Mouse (Mus musculus) liver, embryonic 14.5 days (tissue): ENCODE data around the gene Micall2.

Source experiments
- CTCF ChIP-seq: IDR thresholded peaks from 2 replicates; pipeline ENCODE4 v1.5.1; 2016; ENCODE audit warnings: antibody characterized with exemption, low read depth, control low read depth
- EP300 ChIP-seq: IDR thresholded peaks from 2 replicates; pipeline ENCODE4 v1.6.1; 2016; ENCODE audit warnings: antibody characterized with exemption, low read depth

GRCm38 (mm10) chr5:139735677-139736503 lies at the start of gene Micall2:
- no peak for TF ChIP-seq CTCF
- TF ChIP-seq EP300, result no peak
